ENCODE assay signal across 11 mouse cellular contexts in the genomic region with DNA sequence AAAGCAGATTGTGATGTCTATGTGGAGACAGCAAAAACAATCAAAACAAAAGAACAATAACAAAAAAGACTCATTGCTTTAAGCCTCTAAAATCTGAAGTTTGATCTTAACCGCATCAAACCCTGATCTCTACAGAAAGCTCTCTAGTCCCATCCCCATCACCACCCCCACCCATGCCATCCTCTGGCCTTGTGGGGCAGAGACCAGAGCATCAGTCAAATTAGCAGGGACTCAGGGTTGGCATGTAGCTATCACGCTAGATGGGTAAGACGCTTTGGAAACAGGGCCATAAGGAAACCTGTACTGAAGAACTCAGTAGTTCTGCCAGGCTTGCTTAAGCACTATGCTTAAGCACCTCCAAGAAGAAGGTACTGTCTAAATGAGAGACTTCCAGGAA. TPM values are rescaled to one million over a fixed set of nuclear protein-coding genes. Genes with fewer than 3 reads are reported as not detected.
A peak's percentile ranks its signal among the peaks of the same experiment; 100 is the strongest.
DNase-seq lines count a peak whose midpoint lies in the region; ATAC-seq and TF ChIP-seq lines count a peak whose summit lies in the region.
"Had no signal": no experiment of that assay in that cellular context is flagged by ENCODE, and none has a peak within 500 bp of the region (broad histone marks: within the 10 kb centered on the region; RNA-seq: fewer than 3 reads in every experiment).

No protein-coding gene starts in this region.

- no peak overlapping the region for H3K9ac ChIP-seq in limb, embryonic 12.5 days (replicated peaks)
- H3K9ac ChIP-seq in forebrain, embryonic 13.5 days, result 0 out of 2 replicates have a peak overlapping the region, but pooled peaks have one; percentile 92
- no peak overlapping the region for H3K9ac ChIP-seq in liver, postnatal 0 days (replicated peaks)
- H3K9ac ChIP-seq: midbrain, embryonic 12.5 days had no signal

- no peak for DNase-seq in gastrocnemius, adult 2 months
- no peak for DNase-seq in gastrocnemius, postnatal 10 days
- no peak for DNase-seq in limb, embryonic 10.5 days (ENCODE audit: low spot score)
- DNase-seq in liver, postnatal 0 days, result peak; percentile 9
- DNase-seq in layer of hippocampus, postnatal 10 days (ENCODE audit: low spot score in 2 of 2), result no peak
- DNase-seq in yolk sac, embryonic 10.5 days (ENCODE audit: low spot score), result no peak
- DNase-seq: adrenal gland, postnatal 36 days; retina, postnatal 1 day had no signal

- H3K4me2 ChIP-seq in limb, embryonic 12.5 days, result 0 out of 2 replicates have a peak overlapping the region, but pooled peaks have one; percentile 81
- peak overlapping the region; percentile 91 for H3K4me2 ChIP-seq in forebrain, embryonic 13.5 days
- H3K4me2 ChIP-seq in liver, postnatal 0 days (ENCODE audit: low read depth, low read length), result peak overlapping the region; percentile 93

- no peak for ATAC-seq in limb, embryonic 12.5 days (ENCODE audit: insufficient number of reproducible peaks, insufficient read depth, low FRiP score, low TSS enrichment, low read depth)
- no peak for ATAC-seq in forebrain, embryonic 13.5 days
- no peak for ATAC-seq in liver, postnatal 0 days

- no peak for TF ChIP-seq CTCF in gastrocnemius, adult 2 months (IDR thresholded peaks at IDR 0.05)
- TF ChIP-seq CTCF in liver, postnatal 0 days (IDR thresholded peaks at IDR 0.05; ENCODE audit: low read depth), result no peak

- peak overlapping the region; percentile 99 for H3K4me3 ChIP-seq in gastrocnemius, adult 2 months
- no peak overlapping the region for H3K4me3 ChIP-seq in limb, embryonic 12.5 days (replicated peaks)
- no peak overlapping the region for H3K4me3 ChIP-seq in limb, embryonic 10.5 days
- H3K4me3 ChIP-seq in forebrain, embryonic 13.5 days, result 0 out of 2 replicates have a peak overlapping the region, but pooled peaks have one; percentile 91
- H3K4me3 ChIP-seq in liver, postnatal 0 days (ENCODE audit: low read depth, low read length), result no peak overlapping the region

- TF ChIP-seq EP300 in liver, postnatal 0 days (IDR thresholded peaks at IDR 0.05; ENCODE audit: low read depth), result no peak

- H3K27me3 ChIP-seq in limb, embryonic 12.5 days, result no peaks in the 10 kb centered on the region
- peaks cover 6% of the 10 kb centered on the region; the same call in 1 of the 2 replicates for H3K27me3 ChIP-seq in limb, embryonic 10.5 days (ENCODE audit: low read depth, poor library complexity, severe bottlenecking)
- H3K27me3 ChIP-seq in forebrain, embryonic 13.5 days, result no peaks in the 10 kb centered on the region
- H3K27me3 ChIP-seq in liver, postnatal 0 days (ENCODE audit: insufficient read depth, low read length), result no peaks in the 10 kb centered on the region
- H3K27me3 ChIP-seq: midbrain, embryonic 12.5 days had no signal

- H3K9me3 ChIP-seq in limb, embryonic 12.5 days, result no peaks in the 10 kb centered on the region
- no peaks in the 10 kb centered on the region for H3K9me3 ChIP-seq in limb, embryonic 10.5 days (replicated peaks)
- H3K9me3 ChIP-seq in forebrain, embryonic 13.5 days (replicated peaks), result no peaks in the 10 kb centered on the region
- H3K9me3 ChIP-seq in liver, postnatal 0 days (ENCODE audit: low read length), result no peaks in the 10 kb centered on the region
- H3K9me3 ChIP-seq: midbrain, embryonic 12.5 days had no signal

- H3K27ac ChIP-seq in gastrocnemius, adult 2 months, result no peak overlapping the region
- no peak overlapping the region for H3K27ac ChIP-seq in limb, embryonic 12.5 days
- H3K27ac ChIP-seq in limb, embryonic 10.5 days, result no peak overlapping the region
- H3K27ac ChIP-seq in forebrain, embryonic 13.5 days, result no peak overlapping the region
- H3K27ac ChIP-seq in liver, postnatal 0 days (ENCODE audit: low read depth), result no peak overlapping the region
- H3K27ac ChIP-seq: midbrain, embryonic 12.5 days had no signal

- WGBS in limb, embryonic 12.5 days, result 98% methylated on average over 3 of the region's 3 CpGs
- 93% methylated on average over 3 of the region's 3 CpGs for WGBS in limb, embryonic 10.5 days
- WGBS in forebrain, embryonic 13.5 days, result 91% methylated on average over 3 of the region's 3 CpGs
- WGBS in liver, postnatal 0 days (ENCODE audit: insufficient replicate concordance), result 80% methylated on average over 3 of the region's 3 CpGs

- intact Hi-C loops in gastrocnemius, adult 2 months (cut with DNase I), result no loop called here

- peaks cover 39% of the 10 kb centered on the region for H3K4me1 ChIP-seq in limb, embryonic 12.5 days (replicated peaks)
- peaks cover 46% of the 10 kb centered on the region for H3K4me1 ChIP-seq in limb, embryonic 10.5 days
- peaks cover 65% of the 10 kb centered on the region for H3K4me1 ChIP-seq in forebrain, embryonic 13.5 days
- peaks cover 67% of the 10 kb centered on the region for H3K4me1 ChIP-seq in liver, postnatal 0 days (ENCODE audit: insufficient read depth)

- no peaks in the 10 kb centered on the region for H3K36me3 ChIP-seq in limb, embryonic 12.5 days
- 0 out of 2 replicates have a peak, but pooled peaks cover 2% of the 10 kb centered on the region for H3K36me3 ChIP-seq in limb, embryonic 10.5 days
- no peaks in the 10 kb centered on the region for H3K36me3 ChIP-seq in forebrain, embryonic 13.5 days (ENCODE audit: poor library complexity, severe bottlenecking)
- H3K36me3 ChIP-seq in liver, postnatal 0 days (replicated peaks; ENCODE audit: insufficient read depth, low read length), result no peaks in the 10 kb centered on the region
- H3K36me3 ChIP-seq: midbrain, embryonic 12.5 days had no signal

RNA-seq across cellular contexts. Expression of a gene that starts 2.4 kb away (rescaled TPM):
- 10 to 100 TPM; 11.0 to 16.8 TPM for total RNA-seq in gastrocnemius, adult 2 months (2021)
- 10 to 100 TPM; 17.2 to 19.1 TPM for total RNA-seq in gastrocnemius, postnatal 10 days (2021)
- 68.4 and 70.1 TPM in 2 replicates for polyA plus RNA-seq in limb, embryonic 12.5 days (2016; fragmentation: Nextera tagmentation; extraction: Ambion mirVana)
- polyA plus RNA-seq in limb, embryonic 10.5 days (2016; fragmentation: Nextera tagmentation; extraction: Ambion mirVana), result 75.3 and 77.6 TPM in 2 replicates
- polyA plus RNA-seq in forebrain, embryonic 13.5 days (2015; fragmentation: Nextera tagmentation; extraction: Ambion mirVana), result 84.1 and 88.2 TPM in 2 replicates
- polyA plus RNA-seq in liver, postnatal 0 days (2015; fragmentation: Nextera tagmentation; extraction: Ambion mirVana), result 22.0 and 24.9 TPM in 2 replicates
- 10 to 100 TPM; 47.3 to 48.7 TPM for total RNA-seq in layer of hippocampus, postnatal 10 days (2021)

RNA-seq across cellular contexts. Expression of a gene that starts 49.4 kb away (rescaled TPM):
- total RNA-seq in gastrocnemius, adult 2 months (2021), result 10 to 100 TPM; 21.9 to 28.6 TPM
- total RNA-seq in gastrocnemius, postnatal 10 days (2021), result 10 to 100 TPM in 1 of 2 experiments, 1 to 10 TPM in 1; 7.2 to 11.0 TPM
- 35.3 and 39.4 TPM in 2 replicates for polyA plus RNA-seq in limb, embryonic 12.5 days (2016; fragmentation: Nextera tagmentation; extraction: Ambion mirVana)
- polyA plus RNA-seq in limb, embryonic 10.5 days (2016; fragmentation: Nextera tagmentation; extraction: Ambion mirVana), result 27.5 and 37.0 TPM in 2 replicates
- polyA plus RNA-seq in forebrain, embryonic 13.5 days (2015; fragmentation: Nextera tagmentation; extraction: Ambion mirVana), result 49.7 and 57.8 TPM in 2 replicates
- 80.4 and 85.0 TPM in 2 replicates for polyA plus RNA-seq in liver, postnatal 0 days (2015; fragmentation: Nextera tagmentation; extraction: Ambion mirVana)
- total RNA-seq in layer of hippocampus, postnatal 10 days (2021), result 100 to 1,000 TPM; 132 to 150 TPM

Comparison
In these comparisons a context has a peak if more than half of its experiments do, and no peak if none do; other contexts are left out.
1. H3K4me3 ChIP-seq: peak in gastrocnemius, adult 2 months (single experiment) and forebrain, embryonic 13.5 days (single experiment); none in limb, embryonic 12.5 days (single experiment), limb, embryonic 10.5 days (single experiment) and liver, postnatal 0 days (single experiment).
2. Peak in every context shown above with its lines, with median percentiles within 50 percentile points of each other: H3K4me2 ChIP-seq.